Mouse (Mus musculus) neural tube, embryonic 14.5 days (tissue): ENCODE results near the gene H2-Q10. TPM values are rescaled to one million over a fixed set of nuclear protein-coding genes. Genes with fewer than 3 reads are reported as not detected.
A peak's percentile ranks its signal among the peaks of the same experiment; 100 is the strongest.

ENCODE experiments used
- ATAC-seq: fragments of 200-750 bp; cut with Nextera tagmentation; 2 replicates; pipeline ENCODE4 v1.8.0; 2017; ENCODE audit warnings: low read depth, mild to moderate bottlenecking, moderate TSS enrichment, moderate library complexity
- H3K27ac ChIP-seq: fragments of 300-500 bp; sonication (generic); 2 replicates; pipeline ENCODE4 v1.5.1; 2014; ENCODE audit warnings: low read depth, mild to moderate bottlenecking, control low read depth, low read length, moderate library complexity, mixed read lengths
- H3K27me3 ChIP-seq: fragments of 300-500 bp; sonication (generic); 2 replicates; pipeline ENCODE4 v1.6.1; 2014; ENCODE audit warnings: low read length; ENCODE audit not compliant: control insufficient read depth, insufficient read depth
- H3K36me3 ChIP-seq: fragments of 300-500 bp; sonication (generic); 2 replicates; pipeline ENCODE4 v1.6.1; 2014; ENCODE audit warnings: low read length, mixed read lengths; ENCODE audit not compliant: control insufficient read depth, insufficient read depth
- H3K4me1 ChIP-seq: fragments of 300-500 bp; sonication (generic); 2 replicates; pipeline ENCODE4 v1.6.1; 2014; ENCODE audit warnings: low read length; ENCODE audit not compliant: control insufficient read depth, insufficient read depth
- H3K4me2 ChIP-seq: fragments of 300-500 bp; sonication (generic); 2 replicates; pipeline ENCODE4 v1.6.1; 2014; ENCODE audit warnings: mild to moderate bottlenecking, low read depth, low read length, control low read depth
- H3K4me3 ChIP-seq: fragments of 300-500 bp; sonication (generic); 2 replicates; pipeline ENCODE4 v1.5.1; 2014; ENCODE audit warnings: low read depth, low read length, control low read depth, mixed read lengths
- H3K9ac ChIP-seq: fragments of 300-500 bp; sonication (generic); replicated peaks from 2 replicates; pipeline ENCODE4 v1.6.1; 2014; ENCODE audit warnings: low read depth, mild to moderate bottlenecking, control low read depth, low read length, mixed read lengths
- H3K9me3 ChIP-seq: fragments of 300-500 bp; sonication (generic); 2 replicates; pipeline ENCODE4 v1.6.1; 2016; ENCODE audit warnings: low read length; ENCODE audit not compliant: control insufficient read depth
- WGBS: fragments of 180-500 bp; shearing (Covaris S2); extraction: QIAGEN DNeasy Blood & Tissue Kit; methylation state at CpG from one replicate; pipeline ENCODE4 v1.1.7; 2014; 5-methylcytosine and 5-hydroxymethylcytosine counted together
- polyA plus RNA-seq: library from polyadenylated mRNA; unstranded; fragments of >200 nt; fragmentation: Nextera tagmentation; extraction: Ambion mirVana; gene quantifications from 2 replicates; pipeline ENCODE4 v1.2.1, GENCODE M21; 2014

The H2-Q10 gene
- polyA plus RNA-seq, 1 experiment from 2014 or later, result 0.27 TPM

DNA sequence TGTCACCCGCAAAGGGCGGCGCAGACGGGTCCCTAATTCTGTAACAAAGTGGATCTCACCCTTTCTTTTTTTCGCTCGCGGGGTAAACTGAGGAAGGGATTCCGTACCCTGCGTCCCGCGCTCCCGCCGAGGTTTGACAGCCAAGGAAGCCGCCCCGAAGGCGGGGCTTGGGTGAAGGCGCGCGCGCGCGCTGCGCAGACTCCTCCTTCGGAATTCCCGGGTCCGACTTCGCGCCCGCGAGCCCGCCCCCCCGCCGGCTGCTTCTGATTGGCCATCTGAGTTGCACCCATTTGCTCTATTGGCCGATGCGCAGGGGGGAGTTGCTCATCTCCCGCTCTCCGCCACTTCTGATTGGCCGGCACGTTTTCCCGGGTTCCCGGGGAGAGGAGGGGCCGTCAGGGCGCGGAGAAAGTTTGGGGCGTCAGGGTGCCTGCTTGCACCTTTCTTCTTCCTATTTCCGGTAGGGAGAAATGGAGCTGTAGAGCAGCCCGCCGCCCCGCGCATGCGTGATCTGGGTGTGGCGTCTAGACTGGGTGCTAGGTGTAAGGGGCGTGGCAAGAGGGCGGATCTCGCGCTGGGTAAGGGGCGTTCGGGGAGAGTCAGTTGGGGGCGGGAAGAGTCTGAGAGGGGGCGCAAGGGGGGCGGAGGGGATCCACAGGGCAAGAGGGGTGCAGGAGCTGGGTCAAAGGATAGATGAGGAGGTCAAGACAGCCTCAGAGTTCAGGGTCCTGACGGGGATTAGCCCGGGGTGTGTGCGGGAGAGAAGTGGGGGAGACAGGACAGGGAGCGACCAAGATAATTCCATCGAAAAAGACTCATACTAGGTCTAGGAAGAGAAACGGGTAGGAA lies 47.0 kb downstream of the H2-Q10 start, which contains the start of the genes Tcf19 and Cchcr1:
TSS of gene Tcf19 (minus strand) at position 173 of the 849 bp plus-strand sequence.
TSS of gene Cchcr1 (plus strand) at position 449 of the 849 bp plus-strand sequence.
- Histone ChIP-seq H3K9me3 (no peaks in the 10 kb centered on the region), H3K36me3 (no peaks in the 10 kb centered on the region), H3K9ac (peak within 1 kb of the TSS; percentile 37), H3K4me3 (peak within 1 kb of the TSS; percentile 47), H3K4me2 (peak within 1 kb of the TSS; percentile 67), H3K27ac (no peak within 1 kb of the TSS), H3K4me1 (peaks cover 9% of the 10 kb centered on the region; the same call in 1 of the 2 replicates), H3K27me3 (no peaks in the 10 kb centered on the region)
- under 1% methylated on average over 65 of the region's 67 CpGs for WGBS
- ATAC-seq, result peak; percentile 96

DNA sequence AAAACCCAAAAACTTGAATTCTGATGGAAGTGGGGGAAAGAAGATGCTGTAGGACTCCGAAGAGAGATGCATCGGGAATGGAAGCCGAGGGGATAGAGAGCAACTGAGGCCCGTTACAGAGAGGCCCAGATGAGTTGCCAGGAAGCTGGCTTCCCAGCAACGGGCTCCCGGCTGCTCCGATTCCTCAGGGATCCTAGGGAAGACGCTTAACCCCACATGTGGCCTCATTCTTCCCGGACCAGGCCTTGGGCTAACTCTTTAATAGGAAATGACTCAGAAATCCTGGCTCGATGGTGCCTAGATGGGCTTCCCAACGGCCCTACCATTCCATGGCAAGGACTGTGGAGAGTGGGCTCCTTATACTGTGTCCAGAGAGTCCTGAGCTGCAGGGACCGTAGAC lies 47.6 kb downstream of the H2-Q10 start:
- WGBS, result 8% methylated on average over 12 of the region's 12 CpGs
- Histone ChIP-seq H3K27ac (no peak overlapping the region), H3K9ac (no peak overlapping the region; the same call in 1 of the 2 replicates), H3K4me2 (peak overlapping the region; percentile 67), H3K4me1 (peaks cover 9% of the 10 kb centered on the region; the same call in 1 of the 2 replicates), H3K27me3 (no peaks in the 10 kb centered on the region), H3K9me3 (no peaks in the 10 kb centered on the region), H3K4me3 (peak overlapping the region; percentile 47), H3K36me3 (no peaks in the 10 kb centered on the region)
- no peak for ATAC-seq

Other genes starting within 250 kb of the H2-Q10 start
- 0.44 TPM in 1 of 2 replicates, not detected in the other for gene Gm16181, start 249.3 kb upstream of the H2-Q10 start, polyA plus RNA-seq
- 118 and 154 TPM in 2 replicates for gene Atp6v1g2, start 236.4 kb upstream of the H2-Q10 start, polyA plus RNA-seq
- 3.4 and 4.3 TPM in 2 replicates for gene Nfkbil1, start 234.3 kb upstream of the H2-Q10 start, polyA plus RNA-seq
- gene Ddx39b, start 228.3 kb upstream of the H2-Q10 start, polyA plus RNA-seq, result 373 and 383 TPM in 2 replicates
- 99.9 and 111 TPM in 2 replicates for gene H2-D1, start 207.4 kb upstream of the H2-Q10 start, polyA plus RNA-seq
- gene H2-Q1, start 149.7 kb upstream of the H2-Q10 start, polyA plus RNA-seq, result 0.48 TPM in 1 of 2 replicates, not detected in the other
- gene H2-Q2, start 127.8 kb upstream of the H2-Q10 start, polyA plus RNA-seq, result 1.4 and 2.9 TPM in 2 replicates
- gene H2-Q4, start 90.5 kb upstream of the H2-Q10 start, polyA plus RNA-seq, result 0.55 and 0.90 TPM in 2 replicates
- 0.54 and 1.4 TPM in 2 replicates for gene H2-Q6, start 45.2 kb upstream of the H2-Q10 start, polyA plus RNA-seq
- 4.3 and 5.5 TPM in 2 replicates for gene H2-Q7, start 30.9 kb upstream of the H2-Q10 start, polyA plus RNA-seq
- not detected in 2 replicates for gene Pou5f1, start 35.9 kb downstream of the H2-Q10 start, polyA plus RNA-seq
- 8.9 and 10.6 TPM in 2 replicates for gene Tcf19, start 46.7 kb downstream of the H2-Q10 start, polyA plus RNA-seq
- gene Cchcr1, start 47.0 kb downstream of the H2-Q10 start, polyA plus RNA-seq, result 2.4 and 4.9 TPM in 2 replicates
- gene Psors1c2, start 63.1 kb downstream of the H2-Q10 start, polyA plus RNA-seq, result 0.51 and 0.66 TPM in 2 replicates
- gene Cdsn, start 82.0 kb downstream of the H2-Q10 start, polyA plus RNA-seq, result 0.21 TPM in 1 of 2 replicates, not detected in the other
- not detected in 2 replicates for gene 2300002M23Rik, start 97.4 kb downstream of the H2-Q10 start, polyA plus RNA-seq
- gene Sfta2, start 131.5 kb downstream of the H2-Q10 start, polyA plus RNA-seq, result not detected in 2 replicates
- gene Gm9573, start 156.5 kb downstream of the H2-Q10 start, polyA plus RNA-seq, result not detected in 2 replicates
- gene Mucl3, start 173.6 kb downstream of the H2-Q10 start, polyA plus RNA-seq, result not detected in 2 replicates
- 10.7 and 11.7 TPM in 2 replicates for gene Vars2, start 197.5 kb downstream of the H2-Q10 start, polyA plus RNA-seq
- 20.7 and 21.0 TPM in 2 replicates for gene Gtf2h4, start 203.7 kb downstream of the H2-Q10 start, polyA plus RNA-seq
- 48.6 and 65.6 TPM in 2 replicates for gene Ddr1, start 234.5 kb downstream of the H2-Q10 start, polyA plus RNA-seq